Mouse (Mus musculus) limb, embryonic 13.5 days (tissue): ENCODE results near the gene Gm49361. TPM values are rescaled to one million over a fixed set of nuclear protein-coding genes. Genes with fewer than 3 reads are reported as not detected.
"Not testable (repeated sequence)": the region's sequence is repeated elsewhere in the genome, so short reads cannot be mapped to it uniquely, and the experiment has no call there.

Experiments
- ATAC-seq: fragments of 200-750 bp; cut with Nextera tagmentation; 2 replicates; pipeline ENCODE4 v1.8.0; 2017; ENCODE audit warnings: low read depth, moderate number of reproducible peaks, moderate TSS enrichment; ENCODE audit not compliant: low FRiP score
- H3K27ac ChIP-seq: fragments of 300-500 bp; sonication (generic); 2 replicates; pipeline ENCODE4 v1.5.1; 2015; ENCODE audit warnings: inconsistent platforms, mild to moderate bottlenecking, moderate library complexity
- H3K27me3 ChIP-seq: fragments of 300-500 bp; sonication (generic); 2 replicates; pipeline ENCODE4 v1.6.1; 2015; ENCODE audit warnings: mild to moderate bottlenecking, inconsistent platforms
- H3K36me3 ChIP-seq: fragments of 300-500 bp; sonication (generic); 2 replicates; pipeline ENCODE4 v1.6.1; 2015; ENCODE audit warnings: inconsistent platforms, mild to moderate bottlenecking, moderate library complexity
- H3K4me1 ChIP-seq: fragments of 300-500 bp; sonication (generic); 2 replicates; pipeline ENCODE4 v1.6.1; 2015; ENCODE audit warnings: inconsistent platforms
- H3K4me2 ChIP-seq: fragments of 300-500 bp; sonication (generic); replicated peaks from 2 replicates; pipeline ENCODE4 v1.6.1; 2015; ENCODE audit warnings: inconsistent platforms, mild to moderate bottlenecking, moderate library complexity
- H3K4me3 ChIP-seq: fragments of 300-500 bp; sonication (generic); 2 replicates; pipeline ENCODE4 v1.5.1; 2015; ENCODE audit warnings: moderate library complexity, mild to moderate bottlenecking, inconsistent platforms
- H3K9ac ChIP-seq: fragments of 300-500 bp; sonication (generic); 2 replicates; pipeline ENCODE4 v1.6.1; 2015; ENCODE audit warnings: mild to moderate bottlenecking, inconsistent platforms
- H3K9me3 ChIP-seq: fragments of 300-500 bp; sonication (generic); 2 replicates; pipeline ENCODE4 v1.6.1; 2016; ENCODE audit warnings: inconsistent platforms
- WGBS: fragments of 180-500 bp; shearing (Covaris S2); methylation state at CpG from one replicate; pipeline ENCODE4 v1.1.7; 2015; 5-methylcytosine and 5-hydroxymethylcytosine counted together
- polyA plus RNA-seq: library from polyadenylated mRNA; unstranded; fragments of >200 nt; fragmentation: Nextera tagmentation; extraction: Ambion mirVana; gene quantifications from 2 replicates; pipeline ENCODE4 v1.2.1, GENCODE M21; 2015

Gm49361 gene
- polyA plus RNA-seq, 1 experiment from 2014 or later = not detected

- WGBS = 0% methylated on average over 1 of the region's 1 CpGs
- no peak overlapping the region for H3K4me3 ChIP-seq
- H3K9me3 ChIP-seq = no peaks in the 10 kb centered on the region
- H3K27ac ChIP-seq = no peak overlapping the region
- H3K4me2 ChIP-seq = no peak overlapping the region
- no peaks in the 10 kb centered on the region for H3K27me3 ChIP-seq
- no peak for ATAC-seq
- H3K4me1 ChIP-seq = no peaks in the 10 kb centered on the region
- H3K9ac ChIP-seq = no peak overlapping the region
- H3K36me3 ChIP-seq = peaks cover 15% of the 10 kb centered on the region
Observed at GRCm38 (mm10) chr14:57684579-57684978, 61.3 kb downstream of the Gm49361 start.

- no peaks in the 10 kb centered on the region for H3K9me3 ChIP-seq
- 82% methylated on average over 4 of the region's 4 CpGs for WGBS
- no peak overlapping the region for H3K4me2 ChIP-seq
- no peaks in the 10 kb centered on the region for H3K36me3 ChIP-seq
- H3K27ac ChIP-seq = no peak overlapping the region
- no peak overlapping the region for H3K9ac ChIP-seq
- H3K4me3 ChIP-seq = no peak overlapping the region
- H3K27me3 ChIP-seq = no peaks in the 10 kb centered on the region
- no peak for ATAC-seq
- no peaks in the 10 kb centered on the region for H3K4me1 ChIP-seq
Observed at GRCm38 (mm10) chr14:57682751-57683150, 63.2 kb downstream of the Gm49361 start.

- no peak overlapping the region for H3K27ac ChIP-seq
- WGBS = 44% methylated on average over 5 of the region's 5 CpGs
- no peaks in the 10 kb centered on the region for H3K27me3 ChIP-seq
- H3K4me3 ChIP-seq = no peak overlapping the region
- no peak overlapping the region for H3K9ac ChIP-seq
- H3K36me3 ChIP-seq = no peaks in the 10 kb centered on the region
- no peaks in the 10 kb centered on the region for H3K9me3 ChIP-seq
- no peaks in the 10 kb centered on the region for H3K4me1 ChIP-seq
- H3K4me2 ChIP-seq = no peak overlapping the region
- no peak; the same call in 1 of the 2 replicates for ATAC-seq
Observed at GRCm38 (mm10) chr14:57679958-57680535, 65.9 kb downstream of the Gm49361 start.

- WGBS = 31% methylated on average over 1 of the region's 1 CpGs
- H3K36me3 ChIP-seq = no peaks in the 10 kb centered on the region
- H3K9me3 ChIP-seq = no peaks in the 10 kb centered on the region
- H3K9ac ChIP-seq = no peak overlapping the region; the same call in 1 of the 2 replicates
- no peak for ATAC-seq
- no peak overlapping the region for H3K27ac ChIP-seq
- H3K27me3 ChIP-seq = no peaks in the 10 kb centered on the region
- H3K4me1 ChIP-seq = no peaks in the 10 kb centered on the region
- no peak overlapping the region for H3K4me2 ChIP-seq
- H3K4me3 ChIP-seq = no peak overlapping the region
Observed at GRCm38 (mm10) chr14:57679523-57679922, 66.4 kb downstream of the Gm49361 start.

GRCm38 (mm10) chr14:57675481-57675880, 70.4 kb downstream of the Gm49361 start:
- 35% methylated on average over 2 of the region's 2 CpGs for WGBS
- H3K36me3 ChIP-seq = no peaks in the 10 kb centered on the region
- no peak overlapping the region for H3K9ac ChIP-seq
- no peak overlapping the region for H3K27ac ChIP-seq
- H3K27me3 ChIP-seq = no peaks in the 10 kb centered on the region
- H3K9me3 ChIP-seq = no peaks in the 10 kb centered on the region
- ATAC-seq = no peak
- H3K4me1 ChIP-seq = no peaks in the 10 kb centered on the region
- H3K4me2 ChIP-seq = no peak overlapping the region
- no peak overlapping the region for H3K4me3 ChIP-seq

GRCm38 (mm10) chr14:57665628-57665950, 80.3 kb downstream of the Gm49361 start:
- no peak for ATAC-seq
- Histone ChIP-seq H3K9ac (peak overlapping the region; percentile 92), H3K4me2 (peak overlapping the region; percentile 89), H3K27ac (peak overlapping the region; percentile 94; the same call in 1 of the 2 replicates), H3K4me3 (peak overlapping the region; percentile 91), H3K27me3 (no peaks in the 10 kb centered on the region), H3K4me1 (peaks cover 16% of the 10 kb centered on the region), H3K36me3 (no peaks in the 10 kb centered on the region; the same call in 1 of the 2 replicates), H3K9me3 (no peaks in the 10 kb centered on the region)
- WGBS = 11% methylated on average over 10 of the region's 10 CpGs

GRCm38 (mm10) chr14:57664822-57665627, 80.9 kb downstream of the Gm49361 start, which contains the start of gene Xpo4:
Gene Xpo4, minus strand, starts transcription at chr14:57665430.
- Histone ChIP-seq H3K4me1 (peaks cover 16% of the 10 kb centered on the region), H3K4me2 (peak within 1 kb of the TSS; percentile 89), H3K9ac (peak within 1 kb of the TSS; percentile 92), H3K9me3 (no peaks in the 10 kb centered on the region), H3K4me3 (peak within 1 kb of the TSS; percentile 91), H3K27me3 (no peaks in the 10 kb centered on the region), H3K36me3 (no peaks in the 10 kb centered on the region; the same call in 1 of the 2 replicates), H3K27ac (peak within 1 kb of the TSS; percentile 94)
- peak; percentile 94 for ATAC-seq
- under 1% methylated on average over 78 of the region's 80 CpGs for WGBS

GRCm38 (mm10) chr14:57664311-57664821, 81.5 kb downstream of the Gm49361 start:
- Histone ChIP-seq H3K4me2 (peak overlapping the region; percentile 89), H3K9me3 (no peaks in the 10 kb centered on the region), H3K9ac (peak overlapping the region; percentile 92), H3K4me1 (peaks cover 16% of the 10 kb centered on the region), H3K4me3 (peak overlapping the region; percentile 91), H3K27ac (peak overlapping the region; percentile 94), H3K27me3 (no peaks in the 10 kb centered on the region), H3K36me3 (no peaks in the 10 kb centered on the region; the same call in 1 of the 2 replicates)
- ATAC-seq = peak; percentile 66
- under 1% methylated on average over 19 of the region's 19 CpGs for WGBS

GRCm38 (mm10) chr14:57663630-57664029, 82.3 kb downstream of the Gm49361 start:
- H3K4me3 ChIP-seq = peak overlapping the region; percentile 91
- no peaks in the 10 kb centered on the region for H3K9me3 ChIP-seq
- peak overlapping the region; percentile 21 for H3K9ac ChIP-seq
- H3K4me1 ChIP-seq = peaks cover 16% of the 10 kb centered on the region
- no peak for ATAC-seq
- no peak overlapping the region for H3K27ac ChIP-seq
- H3K27me3 ChIP-seq = no peaks in the 10 kb centered on the region
- WGBS = 22% methylated on average over 1 of the region's 1 CpGs
- no peaks in the 10 kb centered on the region; the same call in 1 of the 2 replicates for H3K36me3 ChIP-seq
- peak overlapping the region; percentile 89 for H3K4me2 ChIP-seq

- H3K4me3 ChIP-seq = no peak overlapping the region
- ATAC-seq = no peak
- H3K4me1 ChIP-seq = no peaks in the 10 kb centered on the region; the same call in 1 of the 2 replicates
- H3K27ac ChIP-seq = no peak overlapping the region
- no peaks in the 10 kb centered on the region for H3K27me3 ChIP-seq
- H3K9ac ChIP-seq = no peak overlapping the region
- 93% methylated on average over 4 of the region's 4 CpGs for WGBS
- H3K4me2 ChIP-seq = no peak overlapping the region
- no peaks in the 10 kb centered on the region; the same call in 1 of the 2 replicates for H3K36me3 ChIP-seq
- no peaks in the 10 kb centered on the region for H3K9me3 ChIP-seq
Observed at GRCm38 (mm10) chr14:57658301-57658700, 87.6 kb downstream of the Gm49361 start.

GRCm38 (mm10) chr14:57657500-57657899, 88.4 kb downstream of the Gm49361 start:
- Histone ChIP-seq H3K27me3 (no peaks in the 10 kb centered on the region), H3K27ac (no peak overlapping the region), H3K4me2 (no peak overlapping the region), H3K4me3 (no peak overlapping the region), H3K4me1 (no peaks in the 10 kb centered on the region), H3K9ac (no peak overlapping the region), H3K9me3 (no peaks in the 10 kb centered on the region), H3K36me3 (no peaks in the 10 kb centered on the region; the same call in 1 of the 2 replicates)
- no peak for ATAC-seq
- WGBS = 90% methylated on average over 2 of the region's 2 CpGs

GRCm38 (mm10) chr14:57656519-57656918, 89.4 kb downstream of the Gm49361 start:
- not testable (repeated sequence) for ATAC-seq, H3K36me3 ChIP-seq, H3K9ac ChIP-seq, H3K27me3 ChIP-seq, H3K4me3 ChIP-seq, H3K27ac ChIP-seq, H3K4me1 ChIP-seq, H3K9me3 ChIP-seq, H3K4me2 ChIP-seq
- WGBS = 94% methylated on average over 3 of the region's 3 CpGs
